9 mouse cellular contexts compared by ENCODE assay signal in genomic region chr7:28597277-28597570, GRCm38 (mm10). TPM values are rescaled to one million over a fixed set of nuclear protein-coding genes. Genes with fewer than 3 reads are reported as not detected.
DNase-seq lines count a peak whose midpoint lies in the region; ATAC-seq and TF ChIP-seq lines count a peak whose summit lies in the region.
"Had no signal": no experiment of that assay in that cellular context is flagged by ENCODE, and none has a peak within 500 bp of the region (broad histone marks: within the 10 kb centered on the region; RNA-seq: fewer than 3 reads in every experiment).

No protein-coding gene starts in this region.

- peak overlapping the region; percentile 72 for H3K4me3 ChIP-seq in kidney, adult 2 months (ENCODE audit: insufficient read depth, low read depth, low read length)
- H3K4me3 ChIP-seq in forebrain, postnatal 0 days (ENCODE audit: low read depth, low read length) = peak overlapping the region; percentile 79
- peak overlapping the region; percentile 72 for H3K4me3 ChIP-seq in midbrain, embryonic 10.5 days

- H3K27me3 ChIP-seq in kidney, adult 2 months (replicated peaks; ENCODE audit: control insufficient read depth, insufficient read depth, low read length) = no peaks in the 10 kb centered on the region
- no peaks in the 10 kb centered on the region for H3K27me3 ChIP-seq in forebrain, postnatal 0 days (ENCODE audit: insufficient read depth, low read length)
- no peaks in the 10 kb centered on the region for H3K27me3 ChIP-seq in midbrain, embryonic 10.5 days (ENCODE audit: low read depth, poor library complexity, severe bottlenecking)

- TF ChIP-seq CTCF in kidney, adult 2 months (conservative IDR thresholded peaks at IDR 0.05; ENCODE audit: insufficient read depth, insufficient read length, low read depth, low read length) = no peak
- TF ChIP-seq CTCF in forebrain, postnatal 0 days (IDR thresholded peaks at IDR 0.05; ENCODE audit: low read depth) = no peak

- ATAC-seq in forebrain, postnatal 0 days = no peak

- DNase-seq in kidney, adult 2 months = no peak
- no peak for DNase-seq in kidney, postnatal 36 days
- peak; percentile 44 for DNase-seq in Muller cell, postnatal 12 days (ENCODE audit: inconsistent ontology term)
- DNase-seq in forebrain, postnatal 0 days = no peak
- peak; percentile 17 for DNase-seq in midbrain, embryonic 10.5 days (ENCODE audit: low spot score)
- DNase-seq in gastrocnemius, postnatal 10 days = no peak
- DNase-seq in left cerebral cortex, postnatal 10 days (ENCODE audit: extremely low spot score in 1 of 2, low spot score in 2 of 2) = no peak
- no peak for DNase-seq in adrenal gland, postnatal 14 days

- WGBS in kidney, adult 2 months = 11% methylated on average over 9 of the region's 9 CpGs
- 10% methylated on average over 9 of the region's 9 CpGs for WGBS in forebrain, postnatal 0 days
- 15% methylated on average over 9 of the region's 9 CpGs for WGBS in midbrain, embryonic 10.5 days

- peaks cover 28% of the 10 kb centered on the region for H3K4me1 ChIP-seq in kidney, adult 2 months (ENCODE audit: control insufficient read depth, insufficient read depth, low read length)
- H3K4me1 ChIP-seq in forebrain, postnatal 0 days (ENCODE audit: insufficient read depth) = peaks cover 7% of the 10 kb centered on the region; the same call in 1 of the 2 replicates
- peaks cover 61% of the 10 kb centered on the region for H3K4me1 ChIP-seq in midbrain, embryonic 10.5 days

- TF ChIP-seq POLR2A in kidney, adult 2 months (IDR thresholded peaks at IDR 0.05; ENCODE audit: low read depth, low read length) = no peak

- no peaks in the 10 kb centered on the region for H3K9me3 ChIP-seq in forebrain, postnatal 0 days (ENCODE audit: low read length)
- H3K9me3 ChIP-seq in midbrain, embryonic 10.5 days (replicated peaks) = no peaks in the 10 kb centered on the region

- intact Hi-C loops in left cerebral cortex, postnatal 10 days (cut with DNase I) = no loop called here

- H3K36me3 ChIP-seq in kidney, adult 2 months (ENCODE audit: control insufficient read depth, insufficient read depth, low read length) = no peaks in the 10 kb centered on the region
- H3K36me3 ChIP-seq in forebrain, postnatal 0 days (ENCODE audit: insufficient read depth) = no peaks in the 10 kb centered on the region
- peaks cover 8% of the 10 kb centered on the region for H3K36me3 ChIP-seq in midbrain, embryonic 10.5 days

- peak overlapping the region; percentile 90 for H3K27ac ChIP-seq in kidney, adult 2 months (ENCODE audit: insufficient read depth, low read depth, low read length)
- H3K27ac ChIP-seq in forebrain, postnatal 0 days (ENCODE audit: low read depth, low read length) = 0 out of 2 replicates have a peak overlapping the region, but pooled peaks have one; percentile 16
- H3K27ac ChIP-seq in midbrain, embryonic 10.5 days (replicated peaks) = peak overlapping the region; percentile 93

- peak overlapping the region; percentile 86 for H3K4me2 ChIP-seq in forebrain, postnatal 0 days (ENCODE audit: low read depth)

- peak overlapping the region; percentile 61; the same call in 1 of the 2 replicates for H3K9ac ChIP-seq in forebrain, postnatal 0 days

RNA-seq across cellular contexts. Expression of gene Samd4b, which starts 0.7 kb away (rescaled TPM):
- polyA plus RNA-seq in kidney, adult 2 months (2012; rRNA removed) = 67.0 and 79.0 TPM in 2 replicates
- 35.2 and 49.1 TPM in 2 replicates for total RNA-seq in forebrain, postnatal 0 days (2014; rRNA removed)
- polyA plus RNA-seq in forebrain, postnatal 0 days (2015; fragmentation: Nextera tagmentation; extraction: Ambion mirVana) = 21.4 and 23.3 TPM in 2 replicates
- polyA plus RNA-seq in midbrain, embryonic 10.5 days (2016; fragmentation: Nextera tagmentation; extraction: Ambion mirVana) = 29.2 and 30.5 TPM in 2 replicates
- 10 to 100 TPM; 24.7 to 27.5 TPM for total RNA-seq in gastrocnemius, postnatal 10 days (2021)
- 10 to 100 TPM; 55.9 to 58.4 TPM for total RNA-seq in left cerebral cortex, postnatal 10 days (2021)
- 52.3 and 56.3 TPM in 2 replicates for total RNA-seq in adrenal gland, postnatal 14 days (2021)

RNA-seq across cellular contexts. Expression of gene Pak4, which starts 0.8 kb away (rescaled TPM):
- polyA plus RNA-seq in kidney, adult 2 months (2012; rRNA removed) = 36.9 and 41.8 TPM in 2 replicates
- total RNA-seq in forebrain, postnatal 0 days (2014; rRNA removed) = 11.5 and 11.9 TPM in 2 replicates
- 7.4 and 11.5 TPM in 2 replicates for polyA plus RNA-seq in forebrain, postnatal 0 days (2015; fragmentation: Nextera tagmentation; extraction: Ambion mirVana)
- polyA plus RNA-seq in midbrain, embryonic 10.5 days (2016; fragmentation: Nextera tagmentation; extraction: Ambion mirVana) = 60.9 and 66.4 TPM in 2 replicates
- total RNA-seq in gastrocnemius, postnatal 10 days (2021) = 1 to 10 TPM; 5.5 to 7.0 TPM
- 1 to 10 TPM; 7.7 to 8.2 TPM for total RNA-seq in left cerebral cortex, postnatal 10 days (2021)
- 22.0 and 25.6 TPM in 2 replicates for total RNA-seq in adrenal gland, postnatal 14 days (2021)

RNA-seq across cellular contexts. Expression of gene Acp7, which starts 33.9 kb away (rescaled TPM):
- not detected in 2 replicates for polyA plus RNA-seq in kidney, adult 2 months (2012; rRNA removed)
- total RNA-seq in forebrain, postnatal 0 days (2014; rRNA removed) = 0.24 and 0.85 TPM in 2 replicates
- 0.12 and 0.50 TPM in 2 replicates for polyA plus RNA-seq in forebrain, postnatal 0 days (2015; fragmentation: Nextera tagmentation; extraction: Ambion mirVana)
- polyA plus RNA-seq in midbrain, embryonic 10.5 days (2016; fragmentation: Nextera tagmentation; extraction: Ambion mirVana) = not detected in 2 replicates
- not detected for total RNA-seq in gastrocnemius, postnatal 10 days (2021)
- total RNA-seq in left cerebral cortex, postnatal 10 days (2021) = 1 to 10 TPM in 1 of 2 experiments, under 1 TPM in 1; 0.55 to 1.8 TPM
- total RNA-seq in adrenal gland, postnatal 14 days (2021) = not detected in 2 replicates

RNA-seq across cellular contexts. Expression of gene Nccrp1, which starts 50.2 kb away (rescaled TPM):
- polyA plus RNA-seq in kidney, adult 2 months (2012; rRNA removed) = 57.2 and 85.4 TPM in 2 replicates
- total RNA-seq in forebrain, postnatal 0 days (2014; rRNA removed) = 0.10 and 0.15 TPM in 2 replicates
- polyA plus RNA-seq in forebrain, postnatal 0 days (2015; fragmentation: Nextera tagmentation; extraction: Ambion mirVana) = 0.09 TPM in 1 of 2 replicates, not detected in the other
- 0.14 and 0.20 TPM in 2 replicates for polyA plus RNA-seq in midbrain, embryonic 10.5 days (2016; fragmentation: Nextera tagmentation; extraction: Ambion mirVana)
- total RNA-seq in gastrocnemius, postnatal 10 days (2021) = not detected
- total RNA-seq in left cerebral cortex, postnatal 10 days (2021) = under 1 TPM in 1 of 2 experiments, not detected in 1; 0.21 TPM
- 0.41 TPM in 1 of 2 replicates, not detected in the other for total RNA-seq in adrenal gland, postnatal 14 days (2021)

RNA-seq across cellular contexts. Expression of gene Sycn, which starts 56.5 kb away (rescaled TPM):
- polyA plus RNA-seq in kidney, adult 2 months (2012; rRNA removed) = 12.4 and 13.3 TPM in 2 replicates
- not detected in 2 replicates for total RNA-seq in forebrain, postnatal 0 days (2014; rRNA removed)
- polyA plus RNA-seq in forebrain, postnatal 0 days (2015; fragmentation: Nextera tagmentation; extraction: Ambion mirVana) = not detected in 2 replicates
- polyA plus RNA-seq in midbrain, embryonic 10.5 days (2016; fragmentation: Nextera tagmentation; extraction: Ambion mirVana) = not detected in 2 replicates
- not detected for total RNA-seq in gastrocnemius, postnatal 10 days (2021)
- not detected for total RNA-seq in left cerebral cortex, postnatal 10 days (2021)
- not detected in 2 replicates for total RNA-seq in adrenal gland, postnatal 14 days (2021)
- total RNA-seq: left cerebral cortex, adult 8-10 months had no signal

Comparison
In these comparisons a context has a peak if more than half of its experiments do, and no peak if none do; other contexts are left out.
1. DNase-seq: peak in Muller cell, postnatal 12 days (single experiment) and midbrain, embryonic 10.5 days (single experiment); none in kidney, adult 2 months (single experiment), kidney, postnatal 36 days (0 of 2), forebrain, postnatal 0 days (single experiment), gastrocnemius, postnatal 10 days (single experiment), left cerebral cortex, postnatal 10 days (0 of 2) and adrenal gland, postnatal 14 days (single experiment).
2. H3K27ac ChIP-seq: peak in every context shown above with its lines; median percentile 93 in midbrain, embryonic 10.5 days; 90 in kidney, adult 2 months; 16 in forebrain, postnatal 0 days.
3. Peak in every context shown above with its lines, with median percentiles within 50 percentile points of each other: H3K4me3 ChIP-seq.